Mouse (Mus musculus): ENCODE data around the gene Slc38a2.

Gene Slc38a2

GRCm38 (mm10) chr15:96699521-96700511, at the start of gene Slc38a2:
Slc38a2 (minus strand) TSS chr15:96699730.
- DNase-seq (ENCODE audit: low spot score in 2 of 2) = peak; percentile 89 to 96

GRCm38 (mm10) chr15:96749101-96749500, 49.6 kb upstream of the Slc38a2 start:
- no peak for DNase-seq (ENCODE audit: low spot score in 2 of 2)

- DNase-seq (ENCODE audit: low spot score in 2 of 2) = no peak
Measured at GRCm38 (mm10) chr15:96747551-96747950, 48.0 kb upstream of the Slc38a2 start.

GRCm38 (mm10) chr15:96746986-96747385, 47.5 kb upstream of the Slc38a2 start:
- DNase-seq (ENCODE audit: low spot score in 2 of 2) = no peak

- DNase-seq (ENCODE audit: low spot score in 2 of 2) = no peak
Measured at GRCm38 (mm10) chr15:96745299-96745698, 45.8 kb upstream of the Slc38a2 start.

- DNase-seq (ENCODE audit: low spot score in 2 of 2) = peak in 1 of 2 experiments; percentile 33
Measured at GRCm38 (mm10) chr15:96744882-96745296, 45.4 kb upstream of the Slc38a2 start.

- no peak for DNase-seq (ENCODE audit: low spot score in 2 of 2)
Measured at GRCm38 (mm10) chr15:96744153-96744881, 44.8 kb upstream of the Slc38a2 start.

GRCm38 (mm10) chr15:96743257-96743656, 43.7 kb upstream of the Slc38a2 start:
- no peak for DNase-seq (ENCODE audit: low spot score in 2 of 2)

GRCm38 (mm10) chr15:96742591-96743241, 43.2 kb upstream of the Slc38a2 start:
- no peak for DNase-seq (ENCODE audit: low spot score in 2 of 2)

GRCm38 (mm10) chr15:96740865-96741561, 41.5 kb upstream of the Slc38a2 start:
- no peak for DNase-seq (ENCODE audit: low spot score in 2 of 2)

GRCm38 (mm10) chr15:96740091-96740490, 40.6 kb upstream of the Slc38a2 start:
- DNase-seq (ENCODE audit: low spot score in 2 of 2) = no peak

- no peak for DNase-seq (ENCODE audit: low spot score in 2 of 2)
Measured at GRCm38 (mm10) chr15:96736663-96737385, 37.3 kb upstream of the Slc38a2 start.

GRCm38 (mm10) chr15:96735562-96736160, 36.1 kb upstream of the Slc38a2 start:
- no peak for DNase-seq (ENCODE audit: low spot score in 2 of 2)

GRCm38 (mm10) chr15:96734423-96734822, 34.9 kb upstream of the Slc38a2 start:
- no peak for DNase-seq (ENCODE audit: low spot score in 2 of 2)

- DNase-seq (ENCODE audit: low spot score in 2 of 2) = no peak
Measured at GRCm38 (mm10) chr15:96730416-96730815, 30.9 kb upstream of the Slc38a2 start.

- DNase-seq (ENCODE audit: low spot score in 2 of 2) = no peak
Measured at GRCm38 (mm10) chr15:96729785-96730184, 30.3 kb upstream of the Slc38a2 start.

GRCm38 (mm10) chr15:96728993-96729392, 29.5 kb upstream of the Slc38a2 start:
- no peak for DNase-seq (ENCODE audit: low spot score in 2 of 2)

- DNase-seq (ENCODE audit: low spot score in 2 of 2) = no peak
Measured at GRCm38 (mm10) chr15:96728346-96728745, 28.8 kb upstream of the Slc38a2 start.

- no peak for DNase-seq (ENCODE audit: low spot score in 2 of 2)
Measured at GRCm38 (mm10) chr15:96724506-96724905, 25.0 kb upstream of the Slc38a2 start.

- DNase-seq (ENCODE audit: low spot score in 2 of 2) = no peak
Measured at GRCm38 (mm10) chr15:96722228-96722627, 22.7 kb upstream of the Slc38a2 start.
